Mouse (Mus musculus) frontal cortex, adult (tissue): ENCODE data around the gene 1190005I06Rik.
"Not testable (repeated sequence)": the region's sequence is repeated elsewhere in the genome, so short reads cannot be mapped to it uniquely, and the experiment has no call there.

Experiments
- ATAC-seq: cut with Nextera tagmentation; 2 replicates; pipeline ENCODE4 v1.9.2; 2017; ENCODE audit warnings: mild to moderate bottlenecking, moderate library complexity, mixed read lengths; ENCODE audit not compliant: low TSS enrichment

1190005I06Rik gene

DNA sequence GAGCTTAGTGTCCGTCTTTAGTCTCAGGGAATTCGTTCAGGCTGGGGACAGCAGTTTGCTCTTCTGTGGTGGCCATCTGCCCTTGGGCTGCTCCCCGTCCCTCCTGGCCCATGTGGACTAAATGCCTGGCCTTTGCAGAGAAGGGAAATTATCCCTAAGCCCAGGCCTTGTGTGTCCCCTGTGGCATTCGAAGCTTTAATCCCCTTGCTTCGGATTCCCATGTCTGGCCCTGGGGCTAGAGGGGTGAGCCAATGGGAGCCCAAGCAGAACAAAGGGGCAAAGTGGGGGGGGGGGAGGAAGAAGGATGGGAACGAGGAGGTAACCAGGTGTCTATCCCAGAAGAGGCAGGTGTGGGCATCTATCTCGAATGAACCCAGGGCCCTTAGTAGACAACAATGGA is at the start of gene 1190005I06Rik:
Gene 1190005I06Rik, minus strand, starts transcription at position 101 of the 400 bp plus-strand sequence.
- no peak for ATAC-seq

DNA sequence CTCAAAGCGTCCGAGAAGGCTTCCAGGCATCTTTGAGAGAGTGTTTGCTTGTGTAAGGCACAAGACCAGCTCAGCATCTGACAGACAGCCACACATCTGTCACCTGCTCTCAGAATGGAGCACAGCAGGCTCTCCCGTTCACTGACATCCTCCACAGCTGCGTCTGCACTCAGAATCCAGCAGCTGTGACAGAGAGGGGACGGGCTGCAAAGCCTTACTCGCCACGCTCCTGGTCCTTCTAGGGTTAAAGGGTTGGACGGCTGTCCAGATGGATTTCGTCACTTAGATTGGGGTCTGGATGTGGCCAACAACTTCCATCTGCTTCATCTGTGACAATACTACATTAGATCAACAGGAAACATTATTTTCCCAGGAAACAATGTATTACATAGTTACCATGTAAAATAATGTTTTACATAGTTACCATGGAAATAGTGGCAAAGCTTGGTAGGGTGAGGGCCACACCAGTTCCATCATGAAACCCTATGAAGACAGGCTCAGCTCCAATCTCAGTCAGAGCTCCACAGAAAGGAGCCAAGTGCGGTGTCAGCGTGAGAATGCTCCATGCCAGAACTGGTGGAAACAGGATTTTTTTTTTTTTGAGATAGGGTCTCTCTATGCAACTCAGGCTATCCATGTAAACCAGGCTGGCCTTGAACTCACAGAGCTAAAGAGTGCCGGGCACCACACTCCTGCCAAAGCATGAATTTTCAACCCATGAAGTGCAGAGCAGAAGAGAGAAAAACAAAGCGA is 49.1 kb upstream of the 1190005I06Rik start:
- no peak for ATAC-seq

DNA sequence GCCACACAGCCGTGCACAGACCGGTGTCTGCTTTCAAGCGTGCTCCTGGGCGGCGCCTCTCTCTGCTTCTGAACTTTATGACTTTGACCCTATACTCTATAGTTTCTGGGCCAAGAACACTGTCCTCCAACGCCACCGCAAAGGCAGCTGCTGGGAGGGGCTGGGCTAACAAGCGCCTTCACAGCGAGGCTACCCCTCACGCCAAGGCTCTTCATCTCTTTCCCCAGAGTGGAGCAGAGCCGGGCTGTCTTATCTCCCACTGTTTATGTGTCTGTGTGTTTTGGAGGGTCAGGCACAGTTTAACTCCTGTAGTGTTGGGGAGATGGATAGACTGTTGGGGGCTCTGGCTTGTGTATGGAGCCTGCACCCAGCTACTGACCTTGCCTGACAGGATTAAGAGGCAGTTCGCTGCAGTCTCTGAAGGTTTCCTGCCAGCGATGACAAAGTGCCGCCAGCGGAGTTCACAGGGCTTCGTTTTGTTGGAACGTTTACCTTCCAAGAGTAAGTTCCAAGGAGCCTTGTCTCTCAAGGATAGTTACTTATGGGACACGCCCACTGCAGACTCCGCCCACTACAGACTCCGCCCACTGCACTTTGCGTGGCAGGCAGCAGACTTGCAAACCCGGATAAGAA is 46.5 kb upstream of the 1190005I06Rik start:
- no peak for ATAC-seq

DNA sequence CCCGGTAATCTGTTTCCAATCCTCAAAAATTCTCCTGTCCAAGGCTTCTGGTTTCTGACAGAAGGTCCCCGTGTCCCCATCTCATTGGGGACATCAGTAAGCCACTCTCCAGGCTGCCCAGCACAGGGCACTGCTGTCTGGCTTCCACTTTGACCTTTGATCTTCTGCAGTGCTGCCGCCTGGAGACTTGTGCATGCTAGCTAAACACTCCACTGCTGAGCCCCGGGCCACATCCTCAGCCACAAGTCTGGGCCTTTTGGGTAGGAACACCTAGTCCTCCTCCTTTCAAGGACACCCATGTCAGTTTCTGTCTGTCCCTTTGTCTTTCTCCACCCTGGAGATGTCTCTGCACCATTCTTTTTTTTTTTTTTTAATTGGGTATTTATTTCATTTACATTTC is 45.5 kb upstream of the 1190005I06Rik start:
- ATAC-seq: no peak

DNA sequence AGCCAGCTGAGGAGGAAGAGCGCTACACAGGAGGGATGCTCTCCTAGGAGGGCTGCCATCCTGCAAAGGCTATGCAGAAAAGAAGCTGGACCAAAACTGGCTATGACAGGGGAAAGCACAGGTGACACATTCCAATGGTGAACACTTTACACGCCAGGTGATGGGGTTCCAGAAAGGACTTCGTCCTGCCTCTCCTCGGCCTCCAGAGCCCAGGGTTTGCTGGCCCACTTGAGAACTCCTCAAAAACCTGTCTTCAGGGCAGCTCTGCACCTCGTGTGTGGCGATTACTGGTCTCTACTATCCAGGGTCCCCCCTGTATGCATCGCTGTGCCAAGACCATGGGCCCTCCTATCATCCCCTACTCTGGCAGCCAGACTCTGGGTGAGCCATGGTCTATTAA is 41.1 kb upstream of the 1190005I06Rik start:
- ATAC-seq: no peak

DNA sequence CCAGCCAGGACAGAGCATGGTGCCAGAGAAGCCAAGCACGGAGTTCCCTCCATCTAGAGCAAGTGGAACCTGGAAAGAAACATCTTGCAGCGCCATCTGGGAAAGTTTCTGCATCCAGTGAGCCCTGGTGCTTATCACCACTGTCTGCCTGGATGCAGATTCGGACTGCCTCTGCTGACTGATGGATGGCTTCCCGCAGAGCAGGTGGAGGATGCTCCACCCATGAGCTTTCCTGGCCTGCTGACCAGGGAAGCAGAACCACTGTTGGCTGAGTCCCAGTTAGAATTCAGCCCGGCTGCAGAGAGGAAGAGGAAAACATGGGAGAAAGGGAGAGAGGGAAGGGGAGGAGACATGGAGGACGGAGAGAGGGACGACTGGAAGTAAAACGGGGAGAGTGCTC is 40.4 kb upstream of the 1190005I06Rik start:
- ATAC-seq: no peak

DNA sequence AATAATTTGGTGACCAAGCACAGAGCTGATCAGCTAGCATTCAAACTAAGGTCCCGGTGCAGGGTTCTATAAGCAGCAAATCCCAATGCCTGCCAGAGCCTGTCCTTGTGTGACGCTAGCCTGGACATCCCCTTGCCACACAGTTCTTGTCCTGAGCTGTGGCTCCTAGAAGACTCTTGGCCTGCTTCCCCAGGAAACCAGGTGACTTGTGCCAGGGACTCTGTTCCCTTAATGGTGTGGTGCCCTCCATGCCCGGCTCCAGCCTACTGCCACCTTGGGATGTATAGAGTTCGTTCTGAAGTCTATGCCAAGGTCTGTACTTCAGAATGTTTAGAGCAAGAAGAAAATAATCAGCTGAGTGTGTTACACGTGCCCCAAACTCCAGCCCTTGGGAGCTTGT is 39.1 kb upstream of the 1190005I06Rik start:
- ATAC-seq: no peak

DNA sequence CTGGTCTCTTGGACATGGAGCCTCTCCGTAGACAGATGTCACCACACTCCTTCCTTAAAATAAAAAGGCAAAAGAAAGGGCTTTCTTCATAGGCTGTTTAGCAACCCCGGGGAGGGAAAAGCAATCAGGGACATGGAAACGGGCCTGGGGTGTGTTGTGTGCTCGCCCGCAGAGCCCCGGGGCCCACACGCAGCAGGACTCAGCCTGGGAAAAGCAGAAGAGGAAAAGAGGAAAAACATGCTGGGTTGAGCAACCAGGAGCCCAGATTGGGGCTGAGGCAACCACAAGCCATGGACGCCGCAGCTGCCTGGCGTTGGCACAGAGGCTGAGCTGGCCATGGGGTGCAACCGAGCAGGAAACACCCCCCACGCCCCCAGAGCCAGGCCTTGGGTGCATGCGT is 38.6 kb upstream of the 1190005I06Rik start:
- no peak for ATAC-seq

DNA sequence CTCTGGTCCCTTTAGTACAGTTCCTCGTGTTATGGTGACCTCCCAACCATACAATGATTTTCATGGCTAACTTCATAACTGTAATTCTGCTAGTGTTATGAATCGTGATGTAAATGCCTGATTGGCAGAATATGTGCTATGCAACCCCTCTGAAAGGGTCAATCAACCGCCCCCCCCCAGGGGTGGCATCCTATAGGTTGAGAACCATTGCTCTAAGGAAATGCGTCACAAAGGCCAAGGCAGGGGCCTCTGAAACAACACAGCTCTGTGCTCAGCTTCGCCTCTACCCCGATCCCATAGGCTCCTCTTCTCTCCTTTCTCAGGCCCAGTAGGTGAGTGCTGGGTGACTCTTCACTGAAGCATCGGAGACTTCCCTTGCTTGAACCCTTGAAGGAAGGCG is 38.2 kb upstream of the 1190005I06Rik start:
- ATAC-seq: no peak

DNA sequence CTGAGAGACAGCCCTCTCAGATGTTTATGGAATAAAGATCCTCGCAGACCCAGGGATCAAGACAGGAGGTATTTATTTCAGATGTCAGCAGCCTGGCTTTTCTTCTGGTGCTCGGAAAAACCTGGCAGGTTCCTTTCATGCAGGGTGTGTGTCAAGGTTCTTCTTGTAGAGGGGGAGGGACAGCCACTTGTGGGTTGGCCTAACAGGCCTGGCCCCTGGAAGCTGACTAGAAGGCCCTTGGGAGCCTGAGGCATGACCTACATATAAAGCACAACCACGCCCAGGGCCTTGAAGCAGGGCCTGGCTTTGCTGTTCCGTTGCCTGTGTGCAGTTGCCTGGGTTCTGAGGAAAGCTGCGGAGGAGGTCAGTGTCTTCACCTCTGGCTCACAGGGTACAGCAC is 37.7 kb upstream of the 1190005I06Rik start:
- no peak for ATAC-seq

DNA sequence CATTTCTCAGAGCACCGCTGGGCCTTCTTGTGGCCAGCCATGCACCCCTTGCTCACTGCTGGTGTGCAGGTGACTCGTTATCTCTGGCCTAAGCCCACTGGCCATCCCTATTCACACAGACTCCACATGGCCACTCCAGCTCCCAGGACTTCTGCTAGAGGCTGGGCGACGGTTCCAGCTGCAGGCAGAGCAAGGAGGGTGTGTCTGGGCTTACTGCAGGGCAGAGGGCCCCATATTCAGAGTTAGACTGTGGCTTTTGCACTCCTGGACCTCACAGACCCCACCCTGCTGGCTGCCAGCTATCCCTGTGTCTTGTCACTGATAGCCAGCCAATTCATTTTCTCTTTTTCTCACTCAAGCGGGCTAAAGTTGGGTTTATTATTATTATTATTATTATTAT is 36.6 kb upstream of the 1190005I06Rik start:
- no peak for ATAC-seq

DNA sequence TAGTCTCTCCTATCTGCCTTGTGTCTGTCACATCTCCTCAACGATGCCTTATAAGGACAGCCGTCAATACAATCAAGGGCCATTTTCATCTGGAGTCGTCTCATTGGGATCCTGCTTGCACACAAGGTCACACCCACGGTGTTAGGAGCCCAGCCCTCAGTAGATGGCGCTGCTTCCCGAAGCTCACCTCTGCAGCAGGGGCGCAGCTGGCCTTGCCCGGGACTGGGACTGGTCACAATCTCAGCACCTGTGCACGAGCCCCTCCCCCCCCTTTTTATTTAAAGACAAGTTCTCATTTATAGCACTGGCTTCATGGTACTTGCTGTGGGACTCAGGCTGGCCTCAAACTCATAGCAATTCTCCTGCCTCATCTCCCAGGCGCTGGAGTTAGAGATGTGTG is 36.2 kb upstream of the 1190005I06Rik start:
- ATAC-seq: peak; percentile 59; the same call in 1 of the 2 replicates

DNA sequence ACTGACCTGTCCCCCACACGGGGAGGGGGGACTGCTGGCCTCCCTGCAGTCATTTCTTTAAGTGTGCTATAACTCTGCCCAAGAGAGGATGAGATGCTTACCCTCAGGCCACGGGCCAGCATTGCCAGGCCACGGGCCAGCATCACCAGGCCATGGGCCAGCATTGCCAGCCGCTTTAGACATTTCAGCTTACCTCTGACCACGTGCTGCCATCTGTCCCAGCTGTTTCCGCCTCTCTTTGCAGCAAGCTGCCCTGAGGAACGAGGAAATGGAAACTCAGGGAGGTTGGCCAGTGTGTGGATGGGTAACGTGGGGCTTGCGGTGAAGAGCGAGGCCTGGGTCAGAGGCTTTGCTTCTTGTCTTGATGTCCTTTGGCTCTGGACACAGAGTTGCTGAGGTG is 33.7 kb upstream of the 1190005I06Rik start:
- no peak for ATAC-seq

DNA sequence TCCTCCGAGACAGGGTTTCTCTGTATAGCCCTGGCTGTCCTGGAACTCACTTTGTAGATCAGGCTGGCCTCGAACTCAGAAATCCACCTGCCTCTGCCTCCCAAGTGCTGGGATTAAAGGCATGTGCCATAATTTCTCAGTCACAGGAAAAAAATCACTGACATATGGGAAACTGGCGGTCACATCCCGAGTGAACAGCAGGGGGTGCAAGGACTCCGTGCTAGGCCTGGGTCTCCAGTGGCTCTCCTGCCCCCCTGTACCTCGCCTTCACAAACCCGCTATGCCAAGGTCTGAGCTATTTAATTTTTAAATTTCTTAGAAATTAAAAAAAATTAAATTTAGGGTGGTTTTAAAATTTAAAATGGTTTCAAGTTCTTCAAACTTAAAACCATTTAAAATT is 33.0 kb upstream of the 1190005I06Rik start:
- ATAC-seq: not testable (repeated sequence)

DNA sequence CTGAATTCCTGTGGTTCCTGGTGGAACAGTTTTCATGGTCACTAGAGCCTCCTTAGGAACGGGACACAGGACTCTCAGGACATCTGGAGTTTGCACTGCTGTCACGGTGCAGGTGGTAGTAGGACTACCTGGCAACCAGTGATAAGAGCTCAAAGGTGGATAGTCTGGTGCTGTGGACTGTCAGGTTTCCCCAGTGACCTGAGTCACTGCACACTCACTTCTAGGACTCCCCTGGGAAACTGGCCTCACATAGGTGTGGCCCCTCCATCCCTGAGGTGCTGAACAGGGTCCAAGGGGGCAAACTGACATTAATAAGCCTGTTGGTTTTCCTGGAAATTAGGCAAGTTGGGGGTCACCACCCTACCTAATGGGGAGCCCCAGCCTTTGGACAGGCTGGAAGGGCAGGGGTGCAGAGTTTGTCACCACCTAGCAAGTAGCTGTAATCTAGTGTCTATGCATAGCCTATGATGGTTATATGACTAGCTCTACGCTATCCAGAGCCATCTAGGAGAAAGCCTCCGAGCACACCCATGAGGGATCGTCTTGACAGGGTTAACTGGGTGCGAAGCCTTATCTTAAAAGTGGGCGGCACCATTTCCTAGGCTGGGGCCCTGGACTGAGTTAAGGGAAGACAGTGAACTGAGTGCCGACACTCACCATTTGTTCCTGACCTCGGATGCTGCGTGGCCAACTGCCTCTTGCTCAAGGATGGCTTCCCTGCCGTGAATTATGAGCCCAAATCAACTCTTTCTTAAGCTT is 32.4 kb upstream of the 1190005I06Rik start:
- no peak for ATAC-seq

DNA sequence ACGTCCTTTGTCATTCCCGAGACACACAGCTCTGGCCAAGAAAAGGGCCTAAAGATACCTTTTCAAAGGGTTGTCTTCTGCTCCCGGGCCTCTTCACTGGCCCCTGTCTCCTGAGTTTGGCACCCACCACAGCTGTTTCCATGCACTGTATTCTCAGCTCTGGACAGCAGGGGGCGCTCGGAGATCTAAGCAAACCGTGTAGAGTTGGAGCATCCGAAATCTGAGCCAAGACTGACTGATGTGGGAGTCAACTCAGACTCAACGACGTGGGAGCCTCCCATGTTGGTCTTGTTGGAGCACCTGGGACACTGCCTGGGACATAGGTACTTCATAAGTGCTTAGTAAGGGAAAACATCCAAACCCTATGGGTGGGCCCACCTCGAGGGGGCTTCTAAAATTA is 31.0 kb upstream of the 1190005I06Rik start:
- peak; percentile 71 for ATAC-seq

DNA sequence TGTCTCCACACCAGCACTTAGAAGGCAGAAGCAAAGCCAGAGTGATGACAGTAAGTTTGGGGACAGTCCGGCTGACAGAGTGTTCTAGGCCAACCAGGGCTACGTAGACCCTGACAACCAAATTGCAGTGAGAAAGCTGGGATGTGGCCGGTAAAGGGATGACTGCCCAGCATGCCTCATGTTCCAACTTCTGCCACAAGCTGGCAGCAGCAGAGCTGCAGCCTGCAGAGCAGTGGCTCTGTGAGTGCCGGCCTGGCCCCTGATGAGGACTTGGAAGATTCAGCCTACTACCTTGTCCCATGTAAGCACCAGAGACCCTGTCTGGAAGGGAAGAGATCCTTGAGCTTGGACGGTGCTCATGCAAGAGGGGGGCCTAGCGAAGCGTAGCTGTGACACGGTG is 28.3 kb upstream of the 1190005I06Rik start:
- 0 out of 2 replicates have a peak, but pooled peaks have one; percentile 21 for ATAC-seq

DNA sequence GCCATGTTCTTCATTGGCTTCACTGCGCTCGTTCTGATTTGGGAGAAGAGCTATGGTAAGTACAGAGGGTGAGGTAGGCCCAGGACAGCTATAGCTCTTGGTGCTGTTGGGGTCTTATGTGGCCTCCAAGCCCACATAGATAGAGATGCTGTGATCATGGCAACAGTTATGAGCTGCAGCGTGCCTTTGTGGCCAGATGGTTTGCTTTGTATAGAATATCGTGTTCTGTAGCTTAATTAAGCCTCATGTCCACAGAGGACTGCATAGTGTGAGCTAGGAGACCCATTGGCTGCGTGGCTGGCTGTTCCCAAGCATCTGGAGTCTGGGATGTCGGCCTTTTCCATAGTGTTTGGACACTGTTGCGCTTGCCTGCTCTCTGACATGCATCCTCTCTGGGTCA is 25.9 kb upstream of the 1190005I06Rik start:
- peak; percentile 56 for ATAC-seq

DNA sequence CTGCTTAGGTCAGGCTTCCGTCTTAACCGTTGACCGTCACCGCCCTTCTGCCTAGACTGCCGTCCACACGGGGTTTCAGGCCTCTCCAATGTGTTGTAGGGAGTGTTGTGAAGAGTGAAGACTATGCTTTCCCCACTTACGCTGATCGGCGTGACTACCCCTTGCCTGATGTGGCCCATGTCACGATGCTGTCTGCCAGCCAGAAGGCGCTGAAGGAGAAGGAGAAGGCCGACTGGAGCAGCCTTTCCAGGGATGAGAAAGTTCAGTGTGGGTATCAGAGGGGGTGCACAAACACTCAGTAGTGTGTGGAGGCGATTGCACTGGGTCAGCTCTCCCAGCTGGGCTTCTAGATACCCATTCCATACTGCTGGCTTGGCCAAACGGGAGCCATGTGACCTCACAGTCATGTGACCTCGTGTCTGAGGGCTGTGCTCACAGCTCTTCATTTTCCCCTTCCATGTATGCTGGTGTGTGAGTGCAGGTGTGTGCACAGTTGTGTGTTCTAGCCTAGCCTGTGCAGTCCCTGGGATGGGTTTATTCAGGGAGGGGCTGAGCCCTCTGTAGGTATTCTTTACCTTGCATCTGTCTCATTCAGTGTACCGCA is 25.3 kb upstream of the 1190005I06Rik start:
- 0 out of 2 replicates have a peak, but pooled peaks have one; percentile 5 for ATAC-seq

DNA sequence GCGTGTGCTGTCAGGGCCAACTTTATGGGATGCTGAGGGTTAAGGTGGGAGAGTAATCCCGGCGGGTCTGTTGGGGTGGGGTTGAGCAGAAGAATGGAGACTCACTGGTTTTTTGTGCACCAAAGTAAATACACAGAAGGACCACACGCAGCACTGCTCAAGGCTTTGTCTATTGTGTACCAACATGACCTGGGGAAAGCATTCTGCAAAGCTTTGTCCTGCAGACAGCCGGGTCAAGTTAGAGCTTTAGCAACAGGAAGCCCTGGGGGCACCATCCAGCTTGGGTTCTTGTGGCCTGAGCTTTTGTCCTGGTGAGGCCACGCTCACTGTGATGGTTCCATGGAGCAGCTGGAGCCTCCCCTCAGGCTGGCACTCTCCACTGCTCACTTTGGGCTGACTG is 24.3 kb upstream of the 1190005I06Rik start:
- ATAC-seq: no peak

DNA sequence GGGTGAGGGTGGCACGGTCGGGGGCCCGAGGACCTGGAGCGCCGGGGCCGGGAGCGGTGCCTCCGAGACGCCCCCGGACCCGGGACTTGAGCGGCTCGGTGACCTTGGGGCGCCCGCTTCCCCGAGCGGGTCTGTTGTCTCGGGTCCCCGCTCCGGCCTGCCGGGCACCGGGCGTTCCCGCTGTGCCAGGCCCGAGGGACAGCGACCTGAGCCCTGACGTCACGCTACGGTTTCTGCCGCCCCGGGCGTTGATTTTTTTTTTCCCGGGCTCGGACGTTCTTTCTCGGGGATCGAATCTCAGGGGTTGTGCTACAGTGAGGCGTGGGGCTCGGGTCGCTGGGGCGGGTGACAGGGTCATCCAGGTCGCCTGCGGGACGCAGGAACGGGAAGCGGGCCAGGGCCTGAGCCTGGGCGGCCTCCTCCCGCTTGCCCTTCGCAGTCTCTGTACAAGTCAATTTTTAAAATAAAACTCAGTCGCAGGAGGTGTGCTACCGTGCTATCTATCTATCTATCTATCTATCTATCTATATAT is 21.0 kb upstream of the 1190005I06Rik start, which contains the start of gene Emc8:
Gene Emc8, minus strand, starts transcription at position 200 of the 532 bp plus-strand sequence.
- peak; percentile 21; the same call in 1 of the 2 replicates for ATAC-seq
